Mouse (Mus musculus) gastrocnemius, adult 2 months (tissue): ENCODE results near the gene Ifitm5. TPM values are rescaled to one million over a fixed set of nuclear protein-coding genes. Genes with fewer than 3 reads are reported as not detected.
"Not testable (repeated sequence)": the region's sequence is repeated elsewhere in the genome, so short reads cannot be mapped to it uniquely, and the experiment has no call there.

Experiments used
- DNase-seq: peaks from one replicate; pipeline ENCODE4 v3.0.0; 2022
- H3K27ac ChIP-seq: fragments of 200-600 bp; 2 replicates; pipeline ENCODE4 v1.8.1; 2022; ENCODE audit warnings: mild to moderate bottlenecking
- H3K4me3 ChIP-seq: fragments of 200-600 bp; 2 replicates; pipeline ENCODE4 v1.8.1; 2022; ENCODE audit warnings: mild to moderate bottlenecking, moderate library complexity
- CTCF ChIP-seq: fragments of 200-600 bp; IDR thresholded peaks from 2 replicates; pipeline ENCODE4 v1.8.1; 2022; ENCODE audit warnings: antibody characterized with exemption, mild to moderate bottlenecking, moderate library complexity
- intact Hi-C: fragments of 180-260 bp; cut with DNase I; formaldehyde crosslinking; loops from one replicate; pipeline ENCODE4 v1.15.1; 2025
- long read RNA-seq, 2 experiments: library from polyadenylated mRNA; stranded (forward); transcript quantifications; one replicate each; pipeline ENCODE4 v2.0.0; 2021
- total RNA-seq, 2 experiments: library from RNA; stranded (reverse); gene quantifications; 2 replicates each; pipeline ENCODE4 v1.2.3; 2021

Ifitm5 gene
- total RNA-seq, result under 1 TPM in 1 of 2 experiments, not detected in 1; 0.33 TPM
- long read RNA-seq, experiment 1, result 0 reads
- long read RNA-seq, experiment 2, result 0 reads

DNA sequence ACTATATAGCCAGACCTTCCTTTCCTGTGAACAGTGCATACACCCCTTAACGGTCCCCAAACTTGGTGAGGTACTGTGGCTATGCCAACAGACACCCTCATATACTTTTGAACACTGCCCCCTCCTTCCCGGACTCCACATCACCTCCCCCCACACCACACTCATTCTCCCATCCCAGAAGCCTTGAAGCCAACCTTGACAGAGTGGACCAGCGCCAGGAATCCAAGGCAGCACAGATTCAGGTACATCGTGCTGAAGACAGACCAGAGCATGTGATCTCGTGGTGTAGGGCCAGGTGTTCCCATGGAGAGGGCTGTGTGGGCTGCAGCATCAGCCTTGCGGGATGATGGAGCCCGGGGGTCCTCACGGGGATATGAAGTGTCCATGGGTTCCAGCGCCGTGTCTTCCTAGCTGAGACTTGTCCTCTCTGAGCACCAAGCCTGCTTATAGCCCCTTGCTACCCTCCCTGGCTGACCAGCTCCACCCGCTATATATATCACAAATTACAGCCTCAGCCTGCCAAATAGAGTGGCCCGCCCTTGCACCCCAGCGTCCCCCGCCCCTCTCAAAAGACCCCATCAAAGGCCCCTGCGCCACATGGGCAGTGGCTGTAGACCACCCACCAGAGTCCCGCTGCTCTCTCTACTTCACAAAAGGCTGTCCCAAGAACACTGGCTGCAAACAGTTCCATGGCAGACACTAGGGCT, at the start of gene Ifitm5:
TSS of gene Ifitm5 (minus strand) at position 468 of the 707 bp plus-strand sequence.
- no peak for TF ChIP-seq CTCF
- no peak for DNase-seq
- intact Hi-C loops, result no loop called here
- Histone ChIP-seq H3K4me3 (peak within 1 kb of the TSS; percentile 47), H3K27ac (peak within 1 kb of the TSS; percentile 92)

DNA sequence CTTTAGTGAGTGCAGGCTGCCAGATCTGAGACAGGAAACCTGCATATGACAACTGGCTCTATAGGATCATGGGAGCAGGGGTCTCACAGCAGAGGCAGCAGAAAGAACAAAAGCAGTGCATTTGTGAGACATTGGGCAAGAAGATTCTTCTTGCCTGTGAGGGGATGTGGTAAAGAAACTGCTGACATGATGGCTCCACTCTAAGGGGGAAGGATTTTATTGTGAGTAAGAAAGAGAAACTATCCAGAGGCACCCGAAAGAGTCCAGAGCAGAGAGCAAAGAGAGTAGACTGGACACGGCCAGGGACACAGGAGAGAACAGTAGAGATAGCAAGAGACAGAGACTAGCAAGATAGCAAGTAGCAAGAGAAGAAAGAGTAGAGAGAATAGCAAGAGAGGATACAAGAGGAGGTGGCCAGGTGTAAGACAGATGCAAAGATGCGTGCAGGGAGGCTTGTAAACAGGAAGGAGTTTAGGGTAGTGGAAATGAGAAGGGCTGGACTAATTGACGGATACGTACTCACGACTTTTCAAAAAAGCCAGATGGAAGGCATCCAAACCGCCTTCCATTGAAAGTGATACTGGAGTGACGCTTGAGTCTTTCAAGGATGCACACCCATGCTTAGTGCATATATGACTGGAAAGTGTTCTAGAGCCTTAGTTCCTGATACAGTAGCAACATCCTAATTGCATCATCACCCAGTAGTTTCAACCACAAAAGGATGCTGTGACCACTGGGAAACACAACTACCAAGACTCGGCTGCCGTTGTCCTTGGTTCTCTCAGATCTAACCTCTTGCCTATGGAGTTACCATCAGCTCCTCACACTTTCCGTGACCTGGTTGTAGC, 49.0 kb upstream of the Ifitm5 start:
- DNase-seq, result no peak
- Histone ChIP-seq H3K4me3 (no peak overlapping the region), H3K27ac (no peak overlapping the region)
- intact Hi-C loops, result no loop called here
- TF ChIP-seq CTCF, result no peak

DNA sequence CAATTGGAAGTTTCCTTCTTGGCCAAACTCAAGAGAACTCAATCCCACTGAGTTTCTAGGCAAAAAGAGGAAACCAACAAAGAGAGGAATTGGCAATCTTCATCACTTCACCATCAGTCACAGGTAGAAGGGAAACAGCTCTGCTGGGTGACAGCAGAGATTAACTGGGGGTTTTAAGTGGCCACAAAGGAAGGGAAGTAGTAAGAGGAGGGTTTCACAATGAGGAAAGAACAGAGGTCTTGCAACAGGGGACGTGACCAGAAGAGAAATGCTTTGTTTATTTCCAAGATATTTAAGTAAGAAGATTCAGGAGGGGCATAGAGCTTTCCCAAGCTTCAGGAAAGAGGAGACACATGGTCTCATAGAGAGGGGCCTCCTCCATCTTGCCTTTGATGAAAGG, 47.7 kb upstream of the Ifitm5 start:
- H3K27ac ChIP-seq, result no peak overlapping the region
- intact Hi-C loops, result no loop called here
- no peak for DNase-seq
- H3K4me3 ChIP-seq, result no peak overlapping the region
- no peak for TF ChIP-seq CTCF

DNA sequence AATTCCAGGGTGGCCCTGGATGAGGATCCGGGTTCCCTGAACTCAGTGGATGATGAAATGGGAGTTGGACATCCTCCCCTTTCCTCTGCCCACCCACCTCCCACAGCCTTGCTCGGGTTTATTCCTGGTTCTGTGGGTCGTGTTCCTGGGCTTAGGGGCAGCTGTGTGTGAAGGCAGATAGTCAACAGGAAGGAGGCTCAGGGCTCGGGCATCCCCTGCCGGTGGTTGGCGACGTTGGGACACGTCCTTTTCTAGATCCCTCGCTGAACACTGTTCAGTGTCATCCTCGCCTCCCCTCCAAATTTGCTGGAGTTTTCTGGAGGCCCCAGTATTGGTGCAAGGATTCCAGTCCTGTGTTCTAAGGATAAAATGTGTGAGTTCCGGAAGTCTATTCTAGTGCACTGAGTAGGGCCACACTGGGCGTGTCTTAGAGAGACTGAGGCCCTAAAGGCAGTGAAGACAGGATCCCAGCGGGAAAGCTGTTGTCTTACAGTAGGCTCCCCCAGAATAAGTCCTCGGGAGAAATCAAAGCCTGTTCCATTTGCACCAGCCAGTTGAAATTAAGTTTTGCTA, 41.1 kb upstream of the Ifitm5 start:
- no peak overlapping the region for H3K4me3 ChIP-seq
- intact Hi-C loops, result no loop called here
- TF ChIP-seq CTCF, result no peak
- no peak for DNase-seq
- no peak overlapping the region for H3K27ac ChIP-seq

DNA sequence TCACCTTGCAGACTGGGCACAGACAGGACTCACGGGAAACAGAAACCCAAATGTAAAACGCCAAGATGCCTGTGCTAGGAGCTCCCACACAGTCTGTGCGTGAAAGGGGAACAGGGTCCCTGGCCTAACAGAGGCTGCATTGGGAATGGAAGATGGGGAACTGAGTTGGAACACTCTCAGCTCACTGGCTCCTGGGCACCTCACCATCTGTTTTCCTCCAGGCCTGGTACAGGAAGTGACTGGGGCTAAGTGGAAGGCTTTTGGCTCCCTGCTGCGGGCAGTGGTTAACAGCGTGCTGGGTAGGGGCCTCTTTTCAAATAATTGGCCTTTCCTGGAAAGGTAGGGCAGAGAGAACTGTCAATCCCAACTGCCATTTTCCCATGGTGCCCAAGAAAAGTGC, 40.5 kb upstream of the Ifitm5 start:
- Histone ChIP-seq H3K27ac (no peak overlapping the region), H3K4me3 (no peak overlapping the region)
- no peak for TF ChIP-seq CTCF
- DNase-seq, result no peak
- intact Hi-C loops, result no loop called here

DNA sequence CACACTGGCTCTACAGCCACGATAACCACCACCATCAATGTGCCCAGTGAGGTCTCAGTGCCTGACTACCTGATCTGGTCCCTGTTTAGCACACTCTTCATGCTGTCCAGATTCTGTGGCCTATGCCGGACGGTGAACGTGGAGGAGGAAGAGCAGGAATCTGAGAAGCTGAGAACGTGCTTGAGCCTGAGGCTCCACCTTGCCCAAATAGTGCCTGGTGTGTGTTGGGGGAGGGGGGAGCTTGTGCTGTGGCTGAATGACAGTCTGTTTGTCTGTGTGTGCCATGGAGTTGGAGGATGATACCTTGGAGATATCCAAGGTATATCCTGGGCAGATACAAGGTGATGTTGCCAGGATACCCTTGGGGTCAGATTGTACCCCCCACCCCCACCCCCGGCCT, 40.1 kb upstream of the Ifitm5 start:
- no peak overlapping the region for H3K4me3 ChIP-seq
- intact Hi-C loops, result no loop called here
- no peak overlapping the region for H3K27ac ChIP-seq
- no peak for TF ChIP-seq CTCF
- DNase-seq, result no peak

DNA sequence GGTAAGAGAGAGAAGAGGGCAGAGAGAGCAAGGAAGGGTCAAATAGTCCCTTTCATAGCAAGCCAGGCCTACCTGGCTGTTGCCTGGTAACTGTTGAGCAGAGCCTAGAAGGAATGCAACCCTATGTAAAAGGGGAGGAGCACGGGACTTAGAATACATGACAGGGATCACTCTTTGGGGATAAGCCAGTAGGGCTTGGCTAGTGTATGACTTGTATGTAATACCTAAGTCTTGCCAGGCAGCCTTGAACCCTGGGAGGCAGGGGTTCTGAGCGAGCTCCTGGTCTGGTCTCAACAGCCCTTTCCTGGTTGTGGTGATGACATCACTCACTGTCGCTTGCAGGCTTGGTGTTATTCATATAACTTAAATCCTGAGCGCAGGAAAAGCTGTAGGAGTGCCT, 38.9 kb upstream of the Ifitm5 start:
- no peak for DNase-seq
- no peak overlapping the region for H3K27ac ChIP-seq
- intact Hi-C loops, result no loop called here
- H3K4me3 ChIP-seq, result no peak overlapping the region
- no peak for TF ChIP-seq CTCF

DNA sequence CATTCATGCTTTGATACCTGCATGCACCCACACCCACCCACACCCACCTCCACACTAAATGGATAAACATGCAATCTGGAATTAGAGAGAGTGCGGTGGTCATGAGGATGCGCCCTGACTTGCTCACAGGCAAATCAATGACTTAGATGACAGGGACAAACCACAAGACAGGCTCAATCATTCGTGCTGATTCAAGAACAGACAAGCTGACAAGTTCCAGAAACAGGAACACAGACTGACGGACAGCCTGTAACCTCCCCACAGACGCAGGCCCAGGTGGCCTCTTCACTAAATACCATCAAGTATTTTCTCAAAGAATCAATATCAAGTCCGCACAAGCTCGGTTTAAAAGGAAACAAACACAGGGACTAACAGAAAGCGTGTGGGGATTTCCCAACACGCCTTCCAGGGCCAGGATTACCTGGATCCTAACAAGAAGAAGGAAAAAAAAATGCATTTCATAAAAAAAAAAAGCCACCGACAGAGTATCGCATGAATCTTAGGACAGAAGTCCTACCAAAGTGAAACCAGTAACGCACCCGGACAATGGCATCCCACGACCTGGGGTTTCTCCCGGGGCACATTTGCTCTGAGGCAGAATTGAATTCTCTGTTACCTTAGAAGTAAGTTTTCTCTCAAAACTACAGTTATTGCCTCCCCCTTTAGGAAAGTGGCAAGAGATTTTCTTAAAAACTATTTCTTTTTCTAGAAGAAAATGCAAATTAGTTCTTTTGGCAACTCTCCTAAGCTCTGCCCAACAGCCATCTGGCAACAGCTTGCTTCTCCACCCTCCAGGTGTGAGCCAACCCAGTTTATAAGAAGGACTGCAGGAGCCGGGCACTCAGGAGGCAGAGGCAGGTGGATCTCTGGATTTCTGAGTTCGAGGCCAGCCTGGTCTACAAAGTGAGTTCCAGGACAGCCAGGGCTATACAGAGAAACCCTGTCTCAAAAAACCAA, 37.4 kb upstream of the Ifitm5 start:
- TF ChIP-seq CTCF, result no peak
- H3K4me3 ChIP-seq, result no peak overlapping the region
- intact Hi-C loops, result no loop called here
- no peak for DNase-seq
- no peak overlapping the region for H3K27ac ChIP-seq

DNA sequence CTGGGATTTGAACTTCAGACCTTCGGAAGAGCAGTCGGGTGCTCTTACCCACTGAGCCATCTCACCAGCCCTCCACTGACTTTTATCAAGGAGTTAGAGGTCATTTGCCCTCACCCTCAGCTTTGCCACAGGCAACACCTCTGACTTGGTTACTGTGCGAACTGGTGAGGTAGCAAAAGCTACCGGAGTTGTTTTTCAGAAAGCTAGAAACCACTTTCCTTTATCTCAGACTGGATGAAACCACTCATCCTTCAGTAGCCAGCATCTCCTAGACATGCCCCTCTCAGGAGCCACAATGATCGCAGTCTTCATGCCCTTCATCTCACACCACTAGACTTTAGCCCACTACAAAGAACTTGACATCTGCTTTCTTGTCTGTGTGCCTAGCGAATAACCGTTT, 32.9 kb upstream of the Ifitm5 start:
- TF ChIP-seq CTCF, result no peak
- DNase-seq, result no peak
- H3K4me3 ChIP-seq, result no peak overlapping the region
- H3K27ac ChIP-seq, result no peak overlapping the region
- intact Hi-C loops, result no loop called here

DNA sequence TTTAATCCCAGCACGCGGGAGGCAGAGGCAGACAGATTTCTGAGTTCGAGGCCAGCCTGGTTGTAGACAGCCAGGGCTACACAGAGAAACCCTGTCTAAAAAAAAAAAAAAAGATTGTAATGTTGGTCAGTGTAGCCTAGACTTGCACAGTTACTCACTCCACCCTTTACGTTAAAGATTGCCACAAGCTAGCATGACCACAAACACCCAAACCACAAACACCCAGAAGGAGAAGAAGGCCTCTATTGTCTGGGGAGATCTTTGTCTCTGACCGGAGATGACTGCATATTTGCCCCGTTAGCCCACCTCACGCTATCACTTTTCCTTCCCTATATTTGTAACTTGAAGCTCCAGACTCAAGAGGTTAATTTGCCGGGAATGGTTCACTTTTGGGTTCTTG, 31.6 kb upstream of the Ifitm5 start:
- DNase-seq, result no peak
- no peak overlapping the region for H3K4me3 ChIP-seq
- H3K27ac ChIP-seq, result no peak overlapping the region
- no peak for TF ChIP-seq CTCF
- intact Hi-C loops, result no loop called here

DNA sequence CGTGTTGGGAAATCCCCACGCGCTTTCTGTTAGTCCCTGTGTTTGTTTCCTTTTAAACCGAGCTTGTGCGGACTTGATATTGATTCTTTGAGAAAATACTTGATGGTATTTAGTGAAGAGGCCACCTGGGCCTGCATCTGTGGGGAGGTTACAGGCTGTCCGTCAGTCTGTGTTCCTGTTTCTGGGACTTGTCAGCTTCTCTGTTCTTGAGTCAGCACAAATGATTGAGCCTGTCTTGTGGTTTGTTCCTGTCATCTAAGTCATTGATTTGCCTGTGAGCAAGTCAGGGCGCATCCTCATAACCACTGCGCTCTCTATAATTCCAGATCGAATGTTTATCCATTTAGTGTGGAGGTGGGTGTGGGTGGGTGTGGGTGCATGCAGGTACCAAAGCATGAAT, 26.6 kb upstream of the Ifitm5 start:
- intact Hi-C loops, DNase-seq, H3K4me3 ChIP-seq, H3K27ac ChIP-seq: not testable (repeated sequence)

DNA sequence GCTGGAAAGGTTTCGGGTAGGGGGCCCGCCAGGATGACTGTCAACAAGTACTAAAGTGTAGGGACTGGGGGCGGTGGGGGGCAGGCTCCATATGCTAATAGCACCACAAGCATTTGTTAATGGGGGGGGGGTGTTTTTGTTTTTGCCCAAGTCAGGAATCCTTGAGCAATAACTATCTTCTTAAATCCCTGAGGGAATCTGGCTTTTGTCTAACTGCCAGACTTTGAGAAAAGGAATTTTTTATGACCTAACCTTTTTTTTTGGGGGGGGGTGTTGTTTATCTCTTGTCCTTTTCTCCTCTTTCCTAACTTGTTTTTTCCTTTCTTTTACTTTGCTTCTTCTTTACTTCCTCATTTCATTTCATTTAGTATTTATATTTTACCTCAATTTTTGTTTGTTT, 25.4 kb upstream of the Ifitm5 start:
- TF ChIP-seq CTCF, result no peak
- Histone ChIP-seq H3K4me3 (no peak overlapping the region), H3K27ac (no peak overlapping the region; the same call in 1 of the 2 replicates)
- DNase-seq, result no peak
- intact Hi-C loops, result no loop called here
